Mouse (Mus musculus) thymus, adult 2 months (tissue): ENCODE measurements around the gene Ankrd36. TPM values are rescaled to one million over a fixed set of nuclear protein-coding genes. Genes with fewer than 3 reads are reported as not detected.
A peak's percentile ranks its signal among the peaks of the same experiment; 100 is the strongest.

Experiments used
- DNase-seq: peaks from one replicate; pipeline ENCODE4 v3.0.0; 2021
- H3K27ac ChIP-seq: fragments of 200-500 bp; 2 replicates; pipeline ENCODE4 v1.5.1; 2012; ENCODE audit warnings: low read length, control low read depth; ENCODE audit not compliant: control insufficient read depth, insufficient read depth
- H3K27me3 ChIP-seq: fragments of 200-500 bp; 2 replicates; pipeline ENCODE4 v1.6.1; 2012; ENCODE audit warnings: mild to moderate bottlenecking, low read length, moderate library complexity, mixed read lengths; ENCODE audit not compliant: control insufficient read depth, insufficient read depth
- H3K36me3 ChIP-seq: fragments of 200-500 bp; 2 replicates; pipeline ENCODE4 v1.6.1; 2012; ENCODE audit warnings: mild to moderate bottlenecking, low read length, moderate library complexity; ENCODE audit not compliant: control insufficient read depth, insufficient read depth
- H3K4me1 ChIP-seq: fragments of 200-500 bp; replicated peaks from 2 replicates; pipeline ENCODE4 v1.6.1; 2012; ENCODE audit warnings: low read length; ENCODE audit not compliant: control insufficient read depth, insufficient read depth
- H3K4me3 ChIP-seq: fragments of 200-500 bp; 2 replicates; pipeline ENCODE4 v1.5.1; 2012; ENCODE audit warnings: mild to moderate bottlenecking, low read length, control low read depth, moderate library complexity; ENCODE audit not compliant: control insufficient read depth, insufficient read depth
- CTCF ChIP-seq: fragments of 200-500 bp; IDR thresholded peaks from 2 replicates; pipeline ENCODE4 v1.5.1; 2012; ENCODE audit warnings: mild to moderate bottlenecking, control low read depth, low read length, moderate library complexity, borderline replicate concordance; ENCODE audit not compliant: control insufficient read depth, poor library complexity, insufficient read depth; ENCODE audit errors: extremely low read depth
- POLR2A ChIP-seq: fragments of 200-500 bp; IDR thresholded peaks from 2 replicates; pipeline ENCODE4 v1.6.1; 2012; ENCODE audit warnings: mild to moderate bottlenecking, low read length, control low read depth, moderate library complexity; ENCODE audit not compliant: control insufficient read depth, poor library complexity, insufficient read depth; ENCODE audit errors: extremely low read depth
- WGBS: fragments of 180-500 bp; shearing (Covaris S2); methylation state at CpG from one replicate; pipeline ENCODE4 v1.1.7; 2018; 5-methylcytosine and 5-hydroxymethylcytosine counted together
- polyA plus RNA-seq: library from polyadenylated mRNA; depleted of rRNA; stranded (reverse); fragments of >200 nt; gene quantifications from 2 replicates; pipeline ENCODE4 v1.2.3, GENCODE M21; 2012

The Ankrd36 gene
- polyA plus RNA-seq, 1 experiment, result not detected

DNA sequence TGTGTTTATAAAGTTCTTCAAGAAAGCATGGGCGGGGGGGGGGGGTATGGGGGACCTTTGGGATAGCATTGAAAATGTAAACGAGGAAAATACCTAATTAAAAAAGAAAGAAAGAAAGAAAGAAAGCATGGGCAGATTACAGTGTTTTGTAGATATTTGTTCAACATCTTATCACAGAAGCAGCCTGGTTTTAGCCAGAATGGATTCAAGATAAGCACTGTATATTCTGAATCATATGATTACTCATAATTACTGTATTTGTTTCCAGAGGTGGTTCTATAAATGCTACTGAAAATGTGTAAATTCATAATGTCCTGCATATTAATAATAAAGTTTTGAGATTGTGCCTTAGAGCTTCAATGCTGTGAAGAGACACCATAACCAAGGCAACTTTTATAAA is 131.8 kb downstream of the Ankrd36 start:
- peaks cover 6% of the 10 kb centered on the region; the same call in 1 of the 2 replicates for H3K4me1 ChIP-seq
- H3K27me3 ChIP-seq, result no peaks in the 10 kb centered on the region
- 82% methylated on average over 2 of the region's 2 CpGs for WGBS
- DNase-seq, result no peak
- peaks cover 8% of the 10 kb centered on the region; the same call in 1 of the 2 replicates for H3K36me3 ChIP-seq
- H3K27ac ChIP-seq, result no peak overlapping the region
- no peak for TF ChIP-seq CTCF
- TF ChIP-seq POLR2A, result no peak
- H3K4me3 ChIP-seq, result no peak overlapping the region

DNA sequence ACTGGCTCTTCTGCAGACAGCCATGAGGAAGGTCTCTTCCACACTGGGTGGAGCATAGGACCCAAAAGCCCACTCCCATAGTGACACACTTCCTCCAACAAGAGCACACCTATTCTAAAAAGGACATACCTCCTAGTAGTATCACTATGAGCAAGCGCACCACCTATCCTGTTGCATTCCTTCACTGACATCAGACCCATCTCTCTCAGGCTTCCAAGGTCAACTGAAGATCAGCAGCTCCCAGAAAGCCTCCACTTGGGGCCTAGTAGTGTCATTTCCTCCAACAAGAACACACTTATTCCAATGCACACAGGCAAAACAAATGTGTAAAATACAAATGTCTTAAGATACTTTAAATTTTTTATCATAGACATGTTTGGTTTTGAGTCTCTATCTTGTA is 132.3 kb downstream of the Ankrd36 start:
- no peak overlapping the region for H3K27ac ChIP-seq
- H3K36me3 ChIP-seq, result peaks cover 8% of the 10 kb centered on the region; the same call in 1 of the 2 replicates
- H3K4me3 ChIP-seq, result no peak overlapping the region
- H3K27me3 ChIP-seq, result no peaks in the 10 kb centered on the region
- DNase-seq, result no peak
- H3K4me1 ChIP-seq, result peaks cover 8% of the 10 kb centered on the region
- 97% methylated on average over 1 of the region's 1 CpGs for WGBS
- no peak for TF ChIP-seq CTCF
- TF ChIP-seq POLR2A, result no peak

DNA sequence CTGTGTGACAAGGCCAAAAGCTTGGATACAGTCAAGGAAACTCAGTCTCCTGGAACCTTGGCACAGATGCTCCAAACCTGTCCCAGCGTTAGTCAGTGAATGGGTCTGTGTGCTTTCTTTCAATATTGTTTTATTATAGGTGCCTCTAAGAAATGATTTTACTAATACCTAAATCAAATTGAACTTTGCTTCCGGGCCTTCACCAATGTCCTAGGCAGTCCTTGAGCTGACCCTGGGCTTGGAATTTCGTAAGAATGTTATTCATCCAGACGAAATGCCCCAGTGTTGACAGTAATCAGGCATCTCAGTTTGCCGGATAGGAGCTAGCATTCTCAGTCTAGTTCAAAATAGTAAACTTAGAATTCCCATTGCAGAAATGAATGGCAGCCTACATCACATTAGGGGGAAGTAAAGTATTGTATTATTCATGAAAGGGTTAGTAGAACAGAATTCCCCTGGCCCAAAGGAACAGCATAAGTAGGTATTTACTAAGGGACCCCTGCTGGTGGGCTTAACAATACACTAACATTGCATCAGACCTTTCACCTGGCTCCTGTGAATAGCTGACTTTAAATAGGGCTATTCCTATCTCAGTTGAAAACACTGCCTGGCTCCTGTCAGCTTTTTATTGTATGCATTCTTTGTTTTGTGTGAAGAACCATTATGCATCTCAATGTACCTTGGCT is 132.9 kb downstream of the Ankrd36 start:
- 95% methylated on average over 5 of the region's 5 CpGs for WGBS
- H3K36me3 ChIP-seq, result peaks cover 8% of the 10 kb centered on the region; the same call in 1 of the 2 replicates
- no peak for DNase-seq
- H3K4me1 ChIP-seq, result peaks cover 9% of the 10 kb centered on the region
- no peak for TF ChIP-seq POLR2A
- TF ChIP-seq CTCF, result no peak
- no peak overlapping the region for H3K27ac ChIP-seq
- H3K4me3 ChIP-seq, result no peak overlapping the region
- H3K27me3 ChIP-seq, result no peaks in the 10 kb centered on the region

DNA sequence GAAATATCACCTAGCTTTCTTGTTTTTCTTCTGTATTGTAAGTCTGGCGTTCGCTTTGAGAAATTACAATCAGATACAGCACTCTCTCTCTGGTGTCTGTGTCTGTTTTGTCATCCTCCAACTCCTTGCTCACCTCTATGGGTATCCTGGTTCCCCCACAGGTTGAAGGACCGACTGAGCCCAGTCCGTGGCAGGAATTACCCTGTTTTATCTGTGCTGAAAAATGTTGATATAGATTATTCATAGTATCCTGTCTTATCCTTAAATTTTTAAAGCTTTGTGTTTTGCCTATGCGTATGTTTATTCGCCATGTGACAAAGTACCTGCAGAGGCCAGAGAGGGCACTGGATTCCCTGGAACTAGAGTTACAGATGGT is 133.5 kb downstream of the Ankrd36 start:
- no peaks in the 10 kb centered on the region for H3K27me3 ChIP-seq
- H3K27ac ChIP-seq, result no peak overlapping the region
- 96% methylated on average over 6 of the region's 6 CpGs for WGBS
- peaks cover 8% of the 10 kb centered on the region; the same call in 1 of the 2 replicates for H3K36me3 ChIP-seq
- TF ChIP-seq POLR2A (no peak), CTCF (no peak)
- no peak overlapping the region for H3K4me3 ChIP-seq
- peaks cover 9% of the 10 kb centered on the region for H3K4me1 ChIP-seq
- no peak for DNase-seq

DNA sequence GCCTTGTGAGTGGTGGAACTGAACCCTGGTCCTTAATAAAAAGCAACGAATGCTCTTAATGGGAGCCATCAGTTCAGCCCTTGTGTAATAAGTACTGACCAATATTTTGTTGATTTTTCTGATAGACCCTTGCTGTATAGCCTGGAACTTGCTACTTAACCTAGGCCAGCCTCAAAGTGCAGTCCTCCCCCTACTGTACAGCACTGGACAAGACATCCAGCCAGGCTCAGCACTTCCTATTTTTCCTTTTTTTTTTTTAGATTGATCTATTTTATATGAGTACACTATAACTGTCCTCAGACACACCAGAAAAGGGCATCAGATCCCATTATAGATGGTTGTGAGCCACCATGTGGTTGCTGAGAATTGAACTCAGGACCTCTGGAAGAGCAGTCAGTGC is 133.9 kb downstream of the Ankrd36 start:
- no peak overlapping the region for H3K27ac ChIP-seq
- no peak overlapping the region for H3K4me3 ChIP-seq
- no peak for DNase-seq
- TF ChIP-seq CTCF (no peak), POLR2A (no peak)
- H3K36me3 ChIP-seq, result peaks cover 8% of the 10 kb centered on the region; the same call in 1 of the 2 replicates
- no peaks in the 10 kb centered on the region for H3K27me3 ChIP-seq
- H3K4me1 ChIP-seq, result peaks cover 9% of the 10 kb centered on the region
- WGBS, result 93% methylated on average over 1 of the region's 1 CpGs

DNA sequence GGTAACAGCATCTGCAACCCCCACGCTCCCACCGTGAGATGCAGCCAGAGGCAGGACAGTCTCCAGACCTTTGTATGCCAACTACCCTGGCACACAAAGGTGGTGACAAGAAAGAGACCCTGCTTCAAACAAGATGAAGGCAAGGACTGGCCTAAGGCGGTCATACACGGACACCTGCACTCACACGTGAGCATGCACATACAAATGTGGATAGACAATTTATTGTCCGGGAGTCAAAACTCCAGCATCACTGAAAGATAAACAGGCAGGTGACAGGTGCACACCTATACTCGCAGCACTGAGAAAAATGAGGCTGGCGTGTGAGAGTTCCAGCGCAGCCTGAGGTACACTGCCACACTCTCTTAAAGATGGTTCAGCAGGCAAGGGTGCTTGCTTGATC is 136.5 kb downstream of the Ankrd36 start:
- peaks cover 8% of the 10 kb centered on the region; the same call in 1 of the 2 replicates for H3K36me3 ChIP-seq

DNA sequence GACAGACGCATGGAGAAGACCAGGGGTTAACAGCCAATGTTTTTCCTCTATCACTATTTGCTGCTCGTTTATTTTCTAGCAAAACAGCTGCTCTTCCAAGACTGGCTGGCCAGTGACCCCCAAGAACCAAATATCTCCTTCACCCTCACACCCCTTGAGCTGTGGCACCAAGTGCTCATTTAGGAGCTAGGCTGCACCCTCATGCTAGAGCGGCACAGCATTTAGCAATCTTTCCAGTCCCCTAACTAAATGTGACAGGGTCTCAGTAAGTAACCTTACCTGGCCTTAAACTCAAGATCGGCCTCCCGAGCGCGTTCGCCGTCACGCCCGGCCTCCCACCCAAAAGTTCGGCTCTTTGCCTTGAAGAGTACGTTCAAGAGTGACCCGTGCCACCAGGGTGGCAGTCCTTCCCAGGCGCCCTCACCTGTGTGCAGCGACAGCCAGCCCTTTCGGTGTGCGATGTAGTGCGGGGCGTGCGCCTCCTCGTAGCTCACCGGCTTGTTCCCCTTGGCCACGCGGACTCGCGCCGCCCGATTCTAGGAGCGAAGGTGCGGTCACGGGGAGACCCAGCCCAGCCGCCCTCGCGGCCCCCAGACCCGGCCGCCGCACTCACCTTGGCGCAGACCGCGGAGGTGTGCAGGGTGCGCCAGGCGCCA is 137.5 kb downstream of the Ankrd36 start:
- H3K4me3 ChIP-seq, result peak overlapping the region; percentile 88
- no peak overlapping the region for H3K27ac ChIP-seq
- H3K27me3 ChIP-seq, result no peaks in the 10 kb centered on the region
- H3K4me1 ChIP-seq, result peaks cover 9% of the 10 kb centered on the region
- DNase-seq, result peak; percentile 55
- under 1% methylated on average over 43 of the region's 43 CpGs for WGBS
- H3K36me3 ChIP-seq, result peaks cover 8% of the 10 kb centered on the region; the same call in 1 of the 2 replicates
- TF ChIP-seq CTCF, result no peak
- no peak for TF ChIP-seq POLR2A

More for the DNA sequence above, 136.5 kb downstream of the Ankrd36 start:
- H3K4me3 ChIP-seq, result no peak overlapping the region
- WGBS, result 95% methylated on average over 9 of the region's 9 CpGs
- peaks cover 9% of the 10 kb centered on the region for H3K4me1 ChIP-seq
- H3K27me3 ChIP-seq, result no peaks in the 10 kb centered on the region
- TF ChIP-seq POLR2A, result no peak
- DNase-seq, result no peak
- no peak overlapping the region for H3K27ac ChIP-seq
